Mouse (Mus musculus) liver, embryonic 16.5 days (tissue): ENCODE measurements around the gene Mknk1. TPM values are rescaled to one million over a fixed set of nuclear protein-coding genes. Genes with fewer than 3 reads are reported as not detected.

Experiments used
- ATAC-seq: fragments of 200-750 bp; cut with Nextera tagmentation; 2 replicates; pipeline ENCODE4 v1.8.0; 2017; ENCODE audit warnings: low read depth, mild to moderate bottlenecking, moderate number of reproducible peaks, moderate library complexity
- H3K27ac ChIP-seq: fragments of 300-500 bp; sonication (generic); 2 replicates; pipeline ENCODE4 v1.5.1; 2014; ENCODE audit warnings: mild to moderate bottlenecking, low read length
- H3K27me3 ChIP-seq: fragments of 300-500 bp; sonication (generic); 2 replicates; pipeline ENCODE4 v1.6.1; 2014; ENCODE audit warnings: low read depth, low read length, mixed read lengths; ENCODE audit not compliant: control insufficient read depth, insufficient read depth
- H3K36me3 ChIP-seq: fragments of 300-500 bp; sonication (generic); 2 replicates; pipeline ENCODE4 v1.6.1; 2014; ENCODE audit warnings: mild to moderate bottlenecking; ENCODE audit not compliant: control insufficient read depth, insufficient read depth
- H3K4me1 ChIP-seq: fragments of 300-500 bp; sonication (generic); 2 replicates; pipeline ENCODE4 v1.6.1; 2014; ENCODE audit warnings: low read depth, low read length, mixed read lengths; ENCODE audit not compliant: control insufficient read depth
- H3K4me2 ChIP-seq: fragments of 300-500 bp; sonication (generic); 2 replicates; pipeline ENCODE4 v1.6.1; 2014; ENCODE audit warnings: low read depth, low read length, mixed read lengths
- H3K4me3 ChIP-seq: fragments of 300-500 bp; sonication (generic); 2 replicates; pipeline ENCODE4 v1.5.1; 2014; ENCODE audit warnings: low read depth, mild to moderate bottlenecking, low read length
- H3K9ac ChIP-seq: fragments of 300-500 bp; sonication (generic); 2 replicates; pipeline ENCODE4 v1.6.1; 2014; ENCODE audit warnings: low read depth, low read length
- H3K9me3 ChIP-seq: fragments of 300-500 bp; sonication (generic); replicated peaks from 2 replicates; pipeline ENCODE4 v1.6.1; 2016; ENCODE audit warnings: low read length; ENCODE audit not compliant: control insufficient read depth
- WGBS: fragments of 180-500 bp; shearing (Covaris S2); extraction: QIAGEN DNeasy Blood & Tissue Kit; methylation state at CpG from one replicate; pipeline ENCODE4 v1.1.7; 2014; ENCODE audit not compliant: insufficient replicate concordance; 5-methylcytosine and 5-hydroxymethylcytosine counted together
- polyA plus RNA-seq: library from polyadenylated mRNA; unstranded; fragments of >200 nt; fragmentation: Nextera tagmentation; extraction: Ambion mirVana; gene quantifications from 2 replicates; pipeline ENCODE4 v1.2.1, GENCODE M21; 2015

Mknk1 gene
- polyA plus RNA-seq, 1 experiment from 2014 or later: 30.9 TPM

DNA sequence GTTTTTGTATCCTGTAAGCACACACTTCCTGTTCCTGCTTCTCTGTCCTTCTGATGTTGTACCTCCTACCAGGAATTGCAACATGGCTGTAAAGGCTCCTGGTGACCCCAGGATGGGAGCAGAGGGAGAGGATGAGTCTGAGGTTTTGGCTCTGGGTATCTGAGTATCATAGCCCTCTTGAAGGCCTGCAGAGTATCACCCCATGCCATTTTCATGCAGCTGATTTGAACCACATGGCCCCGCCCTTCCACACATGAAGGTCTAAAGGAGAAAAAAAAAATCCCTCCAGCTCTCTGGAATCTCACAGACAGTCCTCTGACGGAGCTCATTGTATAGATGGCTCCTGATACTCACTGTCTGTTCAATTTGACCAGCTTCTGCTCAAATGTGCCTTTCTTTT lies 11.1 kb downstream of the Mknk1 start:
- Histone ChIP-seq H3K4me1 (peaks cover 67% of the 10 kb centered on the region), H3K9ac (peak overlapping the region; percentile 49), H3K9me3 (no peaks in the 10 kb centered on the region), H3K36me3 (peaks cover 15% of the 10 kb centered on the region), H3K27me3 (no peaks in the 10 kb centered on the region), H3K27ac (peak overlapping the region; percentile 92), H3K4me3 (0 out of 2 replicates have a peak overlapping the region, but pooled peaks have one; percentile 14), H3K4me2 (peak overlapping the region; percentile 71)
- no peak for ATAC-seq
- 43% methylated on average over 2 of the region's 2 CpGs for WGBS

DNA sequence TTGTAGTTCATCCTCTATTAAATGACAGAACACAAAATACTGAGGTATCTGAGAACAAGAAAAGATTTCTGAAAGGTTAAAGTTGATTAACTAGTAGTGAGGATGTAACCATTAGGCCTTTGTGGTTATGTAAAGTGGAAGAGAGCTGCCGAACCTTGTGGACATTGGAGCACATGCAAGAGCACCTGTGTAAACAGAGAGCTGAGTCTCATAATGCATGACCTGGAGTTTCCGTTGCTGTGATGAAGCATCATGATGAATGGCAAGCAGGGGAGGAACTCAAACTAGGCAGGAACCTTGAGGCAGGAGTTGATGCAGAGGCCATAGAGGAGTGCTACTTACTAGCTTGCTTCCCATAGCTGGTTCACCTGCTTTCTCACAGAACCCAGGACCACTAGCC lies 11.6 kb downstream of the Mknk1 start:
- Histone ChIP-seq H3K9ac (no peak overlapping the region), H3K4me3 (no peak overlapping the region), H3K36me3 (peaks cover 15% of the 10 kb centered on the region), H3K27ac (peak overlapping the region; percentile 92), H3K27me3 (no peaks in the 10 kb centered on the region), H3K4me1 (peaks cover 72% of the 10 kb centered on the region), H3K9me3 (no peaks in the 10 kb centered on the region), H3K4me2 (no peak overlapping the region; the same call in 1 of the 2 replicates)
- ATAC-seq: no peak
- WGBS: 64% methylated on average over 2 of the region's 2 CpGs

DNA sequence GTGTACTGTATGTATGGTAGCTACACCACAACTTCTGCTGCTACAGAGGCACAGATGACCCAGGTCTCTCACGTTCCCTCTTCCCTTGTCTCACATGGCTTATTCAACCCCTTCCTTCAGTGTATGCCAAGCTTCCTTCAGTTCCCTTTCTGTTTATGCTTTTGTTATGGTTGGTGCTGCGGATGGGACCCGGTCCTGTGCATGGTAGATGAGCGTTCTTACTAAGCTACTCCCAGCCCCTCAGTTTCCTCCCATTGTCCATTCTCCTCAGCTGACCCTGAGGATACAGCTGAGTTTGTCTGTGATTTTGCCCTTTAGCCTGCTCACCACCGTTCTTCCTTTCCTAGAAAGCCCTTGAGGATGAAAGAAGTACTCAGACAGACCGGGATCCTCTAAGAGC lies 12.6 kb downstream of the Mknk1 start:
- H3K36me3 ChIP-seq: peaks cover 15% of the 10 kb centered on the region
- no peak overlapping the region for H3K27ac ChIP-seq
- ATAC-seq: no peak
- H3K4me2 ChIP-seq: no peak overlapping the region
- peaks cover 74% of the 10 kb centered on the region for H3K4me1 ChIP-seq
- H3K27me3 ChIP-seq: no peaks in the 10 kb centered on the region
- H3K9ac ChIP-seq: no peak overlapping the region
- 85% methylated on average over 6 of the region's 6 CpGs for WGBS
- H3K9me3 ChIP-seq: no peaks in the 10 kb centered on the region
- H3K4me3 ChIP-seq: no peak overlapping the region

DNA sequence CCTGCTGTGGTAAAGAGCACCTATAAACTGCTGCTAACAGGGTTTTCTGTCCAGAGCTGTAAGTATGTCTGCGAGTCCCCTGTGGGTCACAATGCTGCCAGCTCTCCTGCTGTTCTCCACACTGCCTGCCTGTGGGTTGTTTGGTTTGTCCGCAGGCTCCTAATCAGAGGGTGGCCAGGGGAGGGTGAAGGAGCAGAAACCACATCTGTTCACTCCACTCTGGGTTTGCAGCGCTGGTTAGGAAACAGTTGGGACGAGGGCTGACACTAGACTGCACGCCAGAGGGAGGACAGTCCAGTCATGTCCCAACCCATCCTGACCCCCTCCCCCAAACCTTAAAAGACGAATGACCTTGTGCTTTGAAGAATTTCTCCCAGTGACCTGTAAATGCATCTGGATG lies 16.1 kb downstream of the Mknk1 start:
- no peak overlapping the region for H3K4me2 ChIP-seq
- ATAC-seq: no peak
- H3K27ac ChIP-seq: peak overlapping the region; percentile 66
- peaks cover 31% of the 10 kb centered on the region for H3K36me3 ChIP-seq
- H3K9me3 ChIP-seq: no peaks in the 10 kb centered on the region
- H3K4me3 ChIP-seq: no peak overlapping the region
- WGBS: 20% methylated on average over 6 of the region's 6 CpGs
- peaks cover 59% of the 10 kb centered on the region for H3K4me1 ChIP-seq
- 0 out of 2 replicates have a peak overlapping the region, but pooled peaks have one; percentile 21 for H3K9ac ChIP-seq
- no peaks in the 10 kb centered on the region for H3K27me3 ChIP-seq

DNA sequence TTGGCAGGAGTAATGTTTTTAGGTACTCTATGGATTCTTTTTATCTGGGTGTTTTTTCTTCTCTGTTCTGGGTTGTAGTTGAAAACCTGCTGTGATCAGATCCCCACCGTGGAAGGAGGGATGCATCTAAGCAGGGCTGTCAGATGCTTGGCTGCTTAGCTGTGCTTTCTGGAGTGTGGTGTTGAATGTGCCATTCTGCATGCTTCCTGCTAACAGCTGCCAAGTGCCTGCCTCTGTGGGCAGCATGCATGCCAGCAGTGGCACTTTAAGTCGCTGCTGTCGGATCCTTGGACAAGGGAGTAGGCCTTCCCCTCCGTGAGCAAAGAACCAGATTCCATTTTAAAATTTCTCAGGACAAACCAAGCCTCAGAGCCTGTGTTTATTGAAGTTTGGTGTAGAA lies 16.6 kb downstream of the Mknk1 start:
- H3K27me3 ChIP-seq: no peaks in the 10 kb centered on the region
- no peaks in the 10 kb centered on the region for H3K9me3 ChIP-seq
- peaks cover 36% of the 10 kb centered on the region for H3K36me3 ChIP-seq
- peaks cover 54% of the 10 kb centered on the region for H3K4me1 ChIP-seq
- 75% methylated on average over 4 of the region's 4 CpGs for WGBS
- ATAC-seq: no peak
- peak overlapping the region; percentile 66 for H3K27ac ChIP-seq
- 0 out of 2 replicates have a peak overlapping the region, but pooled peaks have one; percentile 9 for H3K9ac ChIP-seq
- peak overlapping the region; percentile 39 for H3K4me2 ChIP-seq
- H3K4me3 ChIP-seq: no peak overlapping the region

DNA sequence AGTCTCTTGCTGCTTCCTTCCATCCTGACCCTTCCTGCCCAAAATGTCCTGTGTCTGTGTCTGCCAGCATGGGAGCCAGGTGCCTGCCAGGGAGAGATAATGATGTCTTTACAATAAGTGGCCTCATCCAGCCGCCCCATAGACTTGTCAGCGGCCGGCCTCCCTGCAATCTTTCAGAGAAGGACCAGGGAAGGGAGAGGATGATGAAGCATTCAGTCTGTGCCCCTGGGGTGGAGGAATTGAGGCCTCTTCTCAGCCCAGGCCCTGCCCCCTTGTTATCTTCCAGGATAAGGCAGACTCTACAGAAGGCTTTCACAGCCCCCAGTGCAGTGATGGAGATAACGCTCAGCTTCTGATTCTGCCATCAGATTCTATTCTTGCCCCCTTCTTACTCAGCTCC lies 17.3 kb downstream of the Mknk1 start:
- peaks cover 34% of the 10 kb centered on the region for H3K36me3 ChIP-seq
- H3K4me1 ChIP-seq: peaks cover 47% of the 10 kb centered on the region
- H3K27me3 ChIP-seq: no peaks in the 10 kb centered on the region
- WGBS: 33% methylated on average over 4 of the region's 4 CpGs
- peak; percentile 96 for ATAC-seq
- H3K9ac ChIP-seq: peak overlapping the region; percentile 24; the same call in 1 of the 2 replicates
- no peak overlapping the region for H3K4me3 ChIP-seq
- H3K9me3 ChIP-seq: no peaks in the 10 kb centered on the region
- H3K27ac ChIP-seq: peak overlapping the region; percentile 81
- peak overlapping the region; percentile 39 for H3K4me2 ChIP-seq

DNA sequence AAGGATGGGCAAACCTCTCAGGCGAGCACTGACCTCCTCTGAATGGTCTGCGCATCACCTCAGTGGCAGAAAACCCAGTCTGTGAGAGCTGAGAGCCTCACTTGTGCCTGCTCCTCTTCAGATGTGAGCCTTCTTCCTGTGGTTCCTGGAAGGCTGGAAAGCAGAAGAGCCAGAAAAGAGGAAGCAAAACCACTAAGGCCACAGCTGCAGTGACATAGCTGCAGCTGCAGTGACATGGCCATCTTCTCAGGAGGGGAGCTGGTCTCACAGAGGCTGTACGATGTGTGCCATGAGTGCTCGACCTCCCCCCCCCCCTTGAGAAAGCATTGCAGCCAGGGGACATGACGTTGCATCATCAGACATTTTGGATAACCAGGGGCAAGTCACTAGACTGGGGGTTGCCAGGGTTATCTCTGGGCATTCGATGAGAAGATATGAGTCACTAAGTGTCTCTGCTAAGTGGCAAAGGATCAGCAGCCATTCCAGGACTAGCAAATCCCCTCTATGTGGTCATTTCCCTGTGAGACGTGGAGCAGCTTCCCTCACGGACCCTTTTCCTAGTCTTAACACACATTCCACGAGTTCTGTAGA lies 18.4 kb downstream of the Mknk1 start:
- Histone ChIP-seq H3K4me3 (no peak overlapping the region), H3K36me3 (peaks cover 33% of the 10 kb centered on the region), H3K4me2 (0 out of 2 replicates have a peak overlapping the region, but pooled peaks have one; percentile 39), H3K27ac (peak overlapping the region; percentile 81; the same call in 1 of the 2 replicates), H3K9ac (no peak overlapping the region; the same call in 1 of the 2 replicates), H3K27me3 (no peaks in the 10 kb centered on the region), H3K9me3 (no peaks in the 10 kb centered on the region), H3K4me1 (peaks cover 45% of the 10 kb centered on the region)
- 53% methylated on average over 9 of the region's 9 CpGs for WGBS
- ATAC-seq: no peak

DNA sequence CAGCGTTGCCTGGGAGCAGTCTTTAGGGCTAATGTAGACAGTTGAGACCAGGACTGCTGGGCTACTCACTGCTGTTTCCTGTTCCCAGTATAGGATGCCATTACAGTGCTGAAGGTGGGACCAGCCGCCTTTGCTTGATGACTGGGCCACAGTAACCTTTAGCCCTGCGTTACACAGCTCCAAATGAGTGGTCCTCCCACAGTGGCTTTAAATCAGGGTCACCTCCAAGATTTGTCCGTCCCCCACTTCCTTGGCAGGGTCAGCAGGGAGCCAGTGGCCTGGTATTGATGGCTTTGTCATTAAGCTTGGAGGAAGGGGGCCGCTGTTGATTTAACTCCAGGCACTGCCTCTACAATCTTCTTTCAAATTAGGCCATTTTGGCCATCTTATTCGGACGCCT lies 24.4 kb downstream of the Mknk1 start:
- H3K4me3 ChIP-seq: no peak overlapping the region
- H3K36me3 ChIP-seq: peaks cover 55% of the 10 kb centered on the region
- WGBS: 81% methylated on average over 7 of the region's 7 CpGs
- H3K4me1 ChIP-seq: peaks cover 2% of the 10 kb centered on the region; the same call in 1 of the 2 replicates
- no peaks in the 10 kb centered on the region for H3K9me3 ChIP-seq
- no peak overlapping the region for H3K9ac ChIP-seq
- no peak overlapping the region for H3K27ac ChIP-seq
- no peak for ATAC-seq
- H3K27me3 ChIP-seq: no peaks in the 10 kb centered on the region
- H3K4me2 ChIP-seq: no peak overlapping the region

DNA sequence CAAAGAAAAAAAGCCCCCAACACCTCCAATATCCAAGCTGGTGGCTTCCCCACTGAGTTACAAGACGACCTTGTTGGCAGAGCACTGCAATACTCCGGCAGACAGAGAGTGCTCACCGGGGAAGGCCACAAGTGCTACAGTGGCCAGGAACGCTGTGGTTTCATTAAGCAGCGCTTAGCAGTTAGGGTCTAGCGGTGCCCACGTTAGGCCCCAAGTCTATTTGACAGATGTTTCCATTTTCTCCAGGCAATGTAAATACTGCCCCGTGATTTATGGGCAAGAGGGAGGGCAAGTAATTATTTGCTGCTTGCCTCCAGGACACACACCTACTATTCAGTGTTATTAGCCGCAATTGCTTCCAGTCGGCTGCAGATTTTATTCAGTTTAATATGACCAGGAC lies 24.9 kb downstream of the Mknk1 start:
- Histone ChIP-seq H3K9ac (no peak overlapping the region), H3K27me3 (no peaks in the 10 kb centered on the region), H3K27ac (no peak overlapping the region), H3K4me1 (no peaks in the 10 kb centered on the region), H3K9me3 (no peaks in the 10 kb centered on the region), H3K4me3 (no peak overlapping the region), H3K36me3 (peaks cover 57% of the 10 kb centered on the region), H3K4me2 (no peak overlapping the region)
- ATAC-seq: no peak
- 82% methylated on average over 10 of the region's 10 CpGs for WGBS
